ENCODE assay signal across 7 mouse cellular contexts in genomic region chr12:84996501-84997398, GRCm38 (mm10). TPM values are rescaled to one million over a fixed set of nuclear protein-coding genes. Genes with fewer than 3 reads are reported as not detected.
DNase-seq lines count a peak whose midpoint lies in the region; ATAC-seq and TF ChIP-seq lines count a peak whose summit lies in the region.

No protein-coding gene starts in this region.

- peaks cover 2% of the 10 kb centered on the region for H3K4me1 ChIP-seq in ES-Bruce4 (ENCODE audit: control insufficient read depth, insufficient read depth, low read length)
- H3K4me1 ChIP-seq in lung, postnatal 0 days (ENCODE audit: insufficient read depth, low read depth, low read length), result peaks cover 9% of the 10 kb centered on the region; the same call in 1 of the 2 replicates

- TF ChIP-seq POLR2A in ES-Bruce4 (IDR thresholded peaks at IDR 0.05; ENCODE audit: insufficient read depth, low read length), result no peak

- peak overlapping the region; percentile 87 for H3K4me3 ChIP-seq in ES-Bruce4 (ENCODE audit: low read depth, low read length)
- peak overlapping the region; percentile 88 for H3K4me3 ChIP-seq in lung, postnatal 0 days (ENCODE audit: low read depth, low read length)

- peaks cover 8% of the 10 kb centered on the region for H3K36me3 ChIP-seq in ES-Bruce4 (ENCODE audit: control insufficient read depth, insufficient read depth, low read length, poor library complexity, severe bottlenecking)
- no peaks in the 10 kb centered on the region for H3K36me3 ChIP-seq in lung, postnatal 0 days (ENCODE audit: insufficient read depth, low read length)

- no peaks in the 10 kb centered on the region for H3K27me3 ChIP-seq in ES-Bruce4 (ENCODE audit: control insufficient read depth, insufficient read depth, low read length, poor library complexity, severe bottlenecking)
- H3K27me3 ChIP-seq in lung, postnatal 0 days (replicated peaks; ENCODE audit: insufficient read depth, low read length), result no peaks in the 10 kb centered on the region

- TF ChIP-seq EP300 in ES-Bruce4 (IDR thresholded peaks at IDR 0.05; ENCODE audit: insufficient read depth, low read depth, low read length), result no peak
- no peak for TF ChIP-seq EP300 in lung, postnatal 0 days (IDR thresholded peaks at IDR 0.05)

- H3K9me3 ChIP-seq in ES-Bruce4 (replicated peaks; ENCODE audit: control insufficient read depth, insufficient read depth, low read length, poor library complexity, severe bottlenecking), result 0 out of 2 replicates have a peak, but pooled peaks cover 2% of the 10 kb centered on the region
- no peaks in the 10 kb centered on the region for H3K9me3 ChIP-seq in lung, postnatal 0 days (ENCODE audit: low read length)

- H3K9ac ChIP-seq in ES-Bruce4 (ENCODE audit: low read depth, poor library complexity, severe bottlenecking), result peak overlapping the region; percentile 91
- peak overlapping the region; percentile 90 for H3K9ac ChIP-seq in lung, postnatal 0 days (replicated peaks; ENCODE audit: low read depth)

- no peak for TF ChIP-seq CTCF in ES-Bruce4 (IDR thresholded peaks at IDR 0.05; ENCODE audit: low read depth, low read length)
- no peak for TF ChIP-seq CTCF in lung, postnatal 0 days (IDR thresholded peaks at IDR 0.05)

- WGBS in lung, postnatal 0 days, result 2% methylated on average over 38 of the region's 44 CpGs

- H3K4me2 ChIP-seq in lung, postnatal 0 days (replicated peaks; ENCODE audit: low read depth, low read length), result peak overlapping the region; percentile 91

- peak; percentile 37 for DNase-seq in R1 (ENCODE audit: low read depth, low spot score)
- DNase-seq in embryo, embryonic 10.5 days (ENCODE audit: low spot score), result peak; percentile 23
- DNase-seq in gastrocnemius, postnatal 4 days (ENCODE audit: low spot score in 2 of 2), result peak; percentile 37 to 65
- peak; percentile 71 to 73 for DNase-seq in layer of hippocampus, postnatal 10 days (ENCODE audit: low spot score in 2 of 2)
- peak; percentile 54 for DNase-seq in lung, postnatal 0 days (ENCODE audit: low spot score)
- peak; percentile 12 for DNase-seq in retina, postnatal 1 day

- peak; percentile 16 for ATAC-seq in lung, postnatal 0 days

- H3K27ac ChIP-seq in ES-Bruce4 (ENCODE audit: insufficient read depth, low read length), result 0 out of 2 replicates have a peak overlapping the region, but pooled peaks have one; percentile 1
- H3K27ac ChIP-seq in lung, postnatal 0 days (ENCODE audit: low read length), result peak overlapping the region; percentile 81

RNA-seq across cellular contexts. Expression of gene Ylpm1, which starts 0.6 kb away (rescaled TPM):
- polyA plus RNA-seq in ES-Bruce4 (2011; ENCODE audit: insufficient read depth, insufficient read length, low read depth, missing spikeins), result 103 and 105 TPM in 2 replicates
- 10 to 100 TPM; 38.7 to 46.6 TPM for total RNA-seq in gastrocnemius, postnatal 4 days (2021)
- 100 to 1,000 TPM; 120 to 131 TPM for total RNA-seq in layer of hippocampus, postnatal 10 days (2021)
- 12.3 and 15.8 TPM in 2 replicates for polyA plus RNA-seq in lung, postnatal 0 days (2015; fragmentation: Nextera tagmentation; extraction: Ambion mirVana)

RNA-seq across cellular contexts. Expression of gene Arel1, which starts 26.1 kb away (rescaled TPM):
- polyA plus RNA-seq in ES-Bruce4 (2011; ENCODE audit: insufficient read depth, insufficient read length, low read depth, missing spikeins), result 30.7 and 32.3 TPM in 2 replicates
- total RNA-seq in gastrocnemius, postnatal 4 days (2021), result 10 to 100 TPM; 19.4 to 20.6 TPM
- 10 to 100 TPM; 79.5 to 91.8 TPM for total RNA-seq in layer of hippocampus, postnatal 10 days (2021)
- polyA plus RNA-seq in lung, postnatal 0 days (2015; fragmentation: Nextera tagmentation; extraction: Ambion mirVana), result 7.3 and 7.8 TPM in 2 replicates

RNA-seq across cellular contexts. Expression of gene Fcf1, which starts 26.1 kb away (rescaled TPM):
- 173 and 179 TPM in 2 replicates for polyA plus RNA-seq in ES-Bruce4 (2011; ENCODE audit: insufficient read depth, insufficient read length, low read depth, missing spikeins)
- 10 to 100 TPM; 41.5 to 51.8 TPM for total RNA-seq in gastrocnemius, postnatal 4 days (2021)
- 10 to 100 TPM; 33.8 to 34.9 TPM for total RNA-seq in layer of hippocampus, postnatal 10 days (2021)
- 97.1 and 114 TPM in 2 replicates for polyA plus RNA-seq in lung, postnatal 0 days (2015; fragmentation: Nextera tagmentation; extraction: Ambion mirVana)

Comparison
In these comparisons a context has a peak if more than half of its experiments do, and no peak if none do; other contexts are left out.
1. Peak in every context shown above with its lines: DNase-seq, ATAC-seq, H3K4me3 ChIP-seq and H3K27ac ChIP-seq.
2. DNase-seq: peak in every context shown above with its lines; median percentile 72 in layer of hippocampus, postnatal 10 days; 54 in lung, postnatal 0 days; 51 in gastrocnemius, postnatal 4 days; 37 in R1; 23 in embryo, embryonic 10.5 days; 12 in retina, postnatal 1 day.